Mouse (Mus musculus) Patski (cell line): ENCODE measurements at regions not wholly inside any gene's neighbourhood (a gene's known extent, or its start where the extent isn't known, plus 50 kb on each side); places are given as distances from the start of the nearest gene placed in this dataset.
"Not testable (repeated sequence)": the region's sequence is repeated elsewhere in the genome, so short reads cannot be mapped to it uniquely, and the experiment has no call there.

Experiments used
- ATAC-seq: fragments of 100-300 bp; one replicate; pipeline ENCODE4 v1.8.0; 2021
- CTCF ChIA-PET: fragments of 350-600 bp; sonication (Branson Sonifier 250); formaldehyde crosslinking; loops from one replicate; lab custom pipeline; 2022; ENCODE audit warnings: inconsistent platforms; lab: Charles Lee
- POLR2A ChIA-PET: fragments of 350-600 bp; sonication (Branson Sonifier 250); formaldehyde crosslinking; loops from one replicate; lab custom pipeline; 2022; ENCODE audit warnings: antibody characterized with exemption, inconsistent platforms; lab: Charles Lee
- DNase-seq: peaks from one replicate; pipeline ENCODE4 v3.0.0-alpha.2; 2011; ENCODE audit warnings: low read depth, low spot score
- H3K27me3 ChIP-seq: fragments of 371-371 bp; one replicate; pipeline ENCODE4 v1.5.1; 2021
- CTCF ChIP-seq: fragments of 100-300 bp; IDR thresholded peaks from one replicate; pipeline ENCODE4 v1.5.1; 2021
- in situ Hi-C: fragments of 300-500 bp; cut with MboI; formaldehyde crosslinking; loops from 3 replicates; pipeline ENCODE4 v1.11.1; 2018; ENCODE audit warnings: low pct_unique_long_range_greater_than_20kb, mixed read lengths

- ChIA-PET CTCF (no interaction called here), POLR2A (no interaction called here)
- ATAC-seq = no peak
- DNase-seq = no peak
- in situ Hi-C loops = no loop called here
- TF ChIP-seq CTCF = no peak
- peaks cover 8% of the 10 kb centered on the region for H3K27me3 ChIP-seq
Measured at GRCm38 (mm10) chr12:77622243-77622642, 384.3 kb downstream of the Fut8 start.

GRCm38 (mm10) chr12:77624323-77624722 is 386.4 kb downstream of the Fut8 start:
- CTCF ChIA-PET, POLR2A ChIA-PET: not testable (repeated sequence)

GRCm38 (mm10) chr12:77628358-77628850 is 390.5 kb downstream of the Fut8 start:
- ChIA-PET CTCF (interaction anchor here (1.4 kb wide), 1 partner anchor 24 kb away, joined by 3 read pairs; no protein-coding TSS in a partner anchor), POLR2A (no interaction called here)
- in situ Hi-C loops = no loop called here
- ATAC-seq (peak; percentile 65), DNase-seq (no peak)
- no peak for TF ChIP-seq CTCF
- peaks cover 4% of the 10 kb centered on the region for H3K27me3 ChIP-seq

More at GRCm38 (mm10) chr12:77624323-77624722, 386.4 kb downstream of the Fut8 start:
- in situ Hi-C loops, H3K27me3 ChIP-seq, ATAC-seq, DNase-seq: not testable (repeated sequence)

- ATAC-seq (no peak), DNase-seq (no peak)
- in situ Hi-C loops = no loop called here
- peaks cover 6% of the 10 kb centered on the region for H3K27me3 ChIP-seq
- POLR2A ChIA-PET = no interaction called here
- CTCF ChIA-PET = no interaction called here
- no peak for TF ChIP-seq CTCF
Measured at GRCm38 (mm10) chr12:77633981-77634650, 396.2 kb downstream of the Fut8 start.

- ChIA-PET CTCF (interaction anchor here (1.7 kb wide), 1 partner anchor 19 kb away, joined by 4 read pairs; no protein-coding TSS in a partner anchor), POLR2A (no interaction called here)
- no peak for TF ChIP-seq CTCF
- no peak for ATAC-seq
- no peak for DNase-seq
- in situ Hi-C loops = no loop called here
- peaks cover 6% of the 10 kb centered on the region for H3K27me3 ChIP-seq
Measured at GRCm38 (mm10) chr12:77638266-77638665, 400.3 kb downstream of the Fut8 start.

GRCm38 (mm10) chr12:77642336-77642735 is 404.4 kb downstream of the Fut8 start:
- TF ChIP-seq CTCF = no peak
- ATAC-seq (no peak), DNase-seq (no peak)
- in situ Hi-C loops = no loop called here
- POLR2A ChIA-PET = no interaction called here
- H3K27me3 ChIP-seq = no peaks in the 10 kb centered on the region
- CTCF ChIA-PET = no interaction called here

GRCm38 (mm10) chr12:77647841-77648240 is 409.9 kb downstream of the Fut8 start:
- DNase-seq = no peak
- TF ChIP-seq CTCF = no peak
- ATAC-seq = peak; percentile 47
- H3K27me3 ChIP-seq = no peaks in the 10 kb centered on the region
- ChIA-PET POLR2A (no interaction called here), CTCF (no interaction called here)
- in situ Hi-C loops = no loop called here

GRCm38 (mm10) chr12:77654282-77654681 is 416.4 kb downstream of the Fut8 start:
- in situ Hi-C loops = loop anchor here (25.0 kb wide), 1 partner anchor 817 kb away; no protein-coding TSS in a partner anchor
- H3K27me3 ChIP-seq = no peaks in the 10 kb centered on the region
- TF ChIP-seq CTCF = no peak
- ATAC-seq (no peak), DNase-seq (no peak)
- ChIA-PET CTCF (no interaction called here), POLR2A (no interaction called here)

- CTCF ChIA-PET = interaction anchor here (0.8 to 1.0 kb wide), 2 partner anchors 11 to 18 kb away, joined by 3 to 4 read pairs; no protein-coding TSS in a partner anchor
- ATAC-seq (no peak), DNase-seq (no peak)
- POLR2A ChIA-PET = no interaction called here
- no peaks in the 10 kb centered on the region for H3K27me3 ChIP-seq
- TF ChIP-seq CTCF = no peak
- in situ Hi-C loops = loop anchor here (25.0 kb wide), 1 partner anchor 820 kb away; no protein-coding TSS in a partner anchor
Measured at GRCm38 (mm10) chr12:77657060-77657459, 419.1 kb downstream of the Fut8 start.

GRCm38 (mm10) chr12:77657878-77658277 is 420.0 kb downstream of the Fut8 start:
- no peak for ATAC-seq
- CTCF ChIA-PET = interaction anchor here (1.3 kb wide), 1 partner anchor 10 kb away, joined by 3 read pairs; no protein-coding TSS in a partner anchor
- H3K27me3 ChIP-seq = no peaks in the 10 kb centered on the region
- in situ Hi-C loops = loop anchor here (25.0 kb wide), 1 partner anchor 821 kb away; no protein-coding TSS in a partner anchor
- DNase-seq = no peak
- TF ChIP-seq CTCF = no peak
- POLR2A ChIA-PET = no interaction called here

GRCm38 (mm10) chr12:77663180-77663579 is 425.3 kb downstream of the Fut8 start:
- CTCF ChIA-PET = no interaction called here
- no peaks in the 10 kb centered on the region for H3K27me3 ChIP-seq
- in situ Hi-C loops = loop anchor here (25.0 kb wide), 1 partner anchor 826 kb away; no protein-coding TSS in a partner anchor
- POLR2A ChIA-PET = no interaction called here
- DNase-seq (peak; percentile 35), ATAC-seq (no peak)
- no peak for TF ChIP-seq CTCF
